Mouse (Mus musculus): ENCODE measurements around the gene Rhof.
A peak's percentile ranks its signal among the peaks of the same experiment; 100 is the strongest.

The Rhof gene

DNA sequence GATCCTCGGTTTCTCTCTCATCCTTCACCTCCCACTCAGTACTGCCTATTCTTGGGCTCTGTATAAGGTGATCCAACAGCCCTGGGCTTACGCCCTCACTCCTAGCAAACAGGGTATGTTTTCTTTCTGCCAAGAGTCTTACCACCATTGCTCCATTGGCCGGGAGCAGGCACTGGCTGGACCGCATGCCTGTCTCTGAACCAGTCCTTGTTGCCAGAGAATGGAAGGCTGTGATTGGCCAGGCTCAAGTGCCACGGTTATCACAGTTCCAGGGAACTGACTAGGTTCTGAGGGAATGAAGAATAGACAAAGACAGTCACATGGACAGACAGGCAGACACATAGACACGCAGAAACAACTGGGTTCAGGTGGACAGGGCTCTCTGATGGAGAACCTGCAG lies 27.7 kb downstream of the Rhof start:
- DNase-seq, result no peak

GRCm38 (mm10) chr5:123103556-123103955 lies 28.9 kb downstream of the Rhof start:
- DNase-seq, result no peak

- no peak for DNase-seq
Observed at GRCm38 (mm10) chr5:123102376-123102775, 30.1 kb downstream of the Rhof start.

- no peak for DNase-seq
Observed at GRCm38 (mm10) chr5:123098487-123098886, 34.0 kb downstream of the Rhof start.

GRCm38 (mm10) chr5:123096299-123096698 lies 36.2 kb downstream of the Rhof start:
- no peak for DNase-seq

DNA sequence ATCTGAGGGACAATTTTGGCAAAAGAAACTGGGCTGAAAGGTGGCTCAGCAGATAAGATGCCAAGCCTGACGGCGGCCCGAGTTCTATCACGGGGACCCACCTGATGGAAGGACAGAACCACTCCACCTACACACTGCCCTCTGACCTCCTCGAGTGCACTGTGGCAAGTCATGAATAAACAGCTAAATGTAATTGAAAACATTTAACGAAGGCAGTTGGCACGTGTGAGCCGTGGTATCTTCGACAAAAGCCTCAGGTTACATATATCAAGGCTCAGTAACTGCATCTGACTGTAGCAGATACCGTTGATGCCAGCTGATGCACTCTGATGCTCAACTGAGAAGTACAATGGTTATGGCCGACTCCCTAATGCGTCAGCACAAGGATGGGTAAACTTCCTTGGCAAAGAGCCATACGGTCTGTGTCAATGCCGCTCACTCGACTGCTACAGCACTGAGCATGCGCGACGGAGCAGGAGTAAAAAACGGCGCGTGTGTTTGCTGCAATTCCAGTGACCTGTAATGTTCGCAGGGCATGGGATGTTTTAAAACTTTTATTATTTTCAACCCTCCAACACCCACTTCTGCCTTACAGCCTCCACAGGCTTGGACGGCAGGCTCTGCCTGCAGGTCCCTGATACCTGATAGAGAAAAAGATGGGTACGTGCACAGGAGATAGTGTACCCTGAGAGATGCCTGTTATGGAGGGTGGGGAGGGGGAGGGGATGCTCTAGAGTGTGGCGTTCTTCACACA lies 38.1 kb downstream of the Rhof start:
- no peak for DNase-seq

DNA sequence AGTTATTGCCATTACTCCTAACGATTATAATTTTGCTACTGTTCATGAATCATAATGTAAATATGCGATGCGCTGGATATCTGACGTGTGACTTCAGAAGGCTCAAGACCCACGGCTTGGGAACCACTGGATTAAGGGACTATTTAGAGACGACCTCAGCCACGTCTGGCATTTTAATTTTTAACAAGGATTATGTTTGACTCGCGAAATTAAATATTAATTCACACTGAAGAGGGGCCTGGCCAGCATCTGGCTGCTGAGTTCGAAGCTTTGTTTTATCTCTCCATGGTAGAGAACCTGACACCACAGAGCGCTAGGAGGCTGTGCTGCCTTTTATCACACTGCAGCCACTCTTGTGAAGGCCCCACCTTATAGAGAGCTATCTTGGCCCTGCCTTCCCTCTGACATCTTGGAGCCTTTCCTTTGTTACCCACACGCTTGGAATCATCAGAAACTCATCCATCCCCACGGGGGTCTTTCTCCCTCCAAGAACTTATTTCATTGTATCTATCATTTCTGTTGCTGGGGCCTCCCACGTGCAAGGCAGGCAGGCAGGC lies 39.3 kb downstream of the Rhof start:
- no peak for DNase-seq

- no peak for DNase-seq
Observed at GRCm38 (mm10) chr5:123090560-123091306, 41.8 kb downstream of the Rhof start.

- DNase-seq, result no peak
Observed at GRCm38 (mm10) chr5:123088784-123089183, 43.7 kb downstream of the Rhof start.

DNA sequence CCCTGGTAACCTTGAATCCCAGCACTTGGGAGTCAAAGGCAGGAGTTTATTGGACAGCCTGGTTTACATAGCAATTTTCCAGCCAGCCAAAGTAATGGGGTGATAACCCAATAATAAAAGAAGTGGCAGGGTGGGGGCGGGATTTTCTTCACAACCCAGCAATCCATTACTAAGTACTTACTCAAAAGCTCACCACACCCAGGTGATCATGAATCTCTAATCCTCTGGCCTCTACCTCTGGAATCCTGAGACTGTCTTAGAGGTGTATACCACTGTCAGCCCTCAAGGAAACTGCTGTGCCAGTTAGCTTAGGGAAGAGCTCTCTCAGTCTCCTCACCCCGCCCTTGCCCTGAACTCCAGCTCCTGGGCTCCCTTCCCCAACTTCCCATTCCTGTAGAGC lies 46.0 kb downstream of the Rhof start:
- DNase-seq, result no peak

DNA sequence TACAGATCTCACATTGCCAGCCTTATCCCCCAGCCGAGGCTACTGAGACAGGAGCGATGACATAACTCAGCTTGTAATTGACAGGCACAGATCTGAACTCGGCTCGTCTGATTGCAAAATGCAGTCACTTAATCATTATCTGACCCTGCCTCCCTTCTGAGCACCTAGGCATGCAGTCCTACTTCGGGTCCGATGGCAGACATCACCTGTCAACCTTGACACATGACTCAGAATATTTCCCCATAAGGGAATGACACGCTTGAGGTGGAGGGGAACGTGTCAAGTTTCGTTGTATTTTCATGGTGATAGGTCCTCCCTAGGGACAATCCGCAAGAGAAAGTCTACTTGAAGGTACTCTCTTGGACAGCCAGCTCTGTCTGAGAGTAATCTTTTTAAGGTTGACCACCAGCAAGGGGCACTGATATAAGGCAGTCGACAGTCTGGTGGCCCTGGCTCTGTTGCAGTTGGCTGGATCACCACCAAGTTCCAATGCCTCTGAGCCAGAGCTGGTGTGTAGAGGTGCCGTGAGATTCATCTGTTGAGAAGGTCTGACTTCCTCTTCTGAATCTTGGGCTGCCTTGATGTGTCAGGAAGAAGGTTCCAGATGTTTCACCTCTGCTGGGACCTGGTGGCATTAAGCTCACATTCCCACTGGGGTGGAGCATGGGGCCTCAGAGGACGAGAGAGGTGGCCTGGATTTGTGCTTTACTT lies 49.0 kb downstream of the Rhof start:
- no peak for DNase-seq

- DNase-seq, result no peak
Observed at GRCm38 (mm10) chr5:123080510-123080909, 52.0 kb downstream of the Rhof start.

DNA sequence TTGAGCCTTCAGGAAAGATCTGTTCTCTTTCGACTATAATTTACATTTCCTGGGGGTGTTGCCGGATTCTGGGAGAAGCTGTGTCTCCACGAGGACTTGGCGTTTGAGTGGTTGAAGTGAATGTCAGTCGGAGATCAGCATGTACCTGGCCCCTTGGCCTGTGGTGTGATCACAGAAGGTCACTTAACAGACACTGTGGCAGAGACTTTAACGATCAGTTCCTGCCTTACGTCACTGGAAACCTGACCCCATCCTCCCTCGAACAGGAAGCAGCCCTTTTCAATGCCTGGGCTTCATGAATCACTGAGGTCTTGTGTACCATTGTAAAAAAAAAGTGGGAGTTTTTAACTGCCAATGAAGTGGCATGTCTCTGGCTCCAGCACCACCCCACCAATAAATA lies 52.5 kb downstream of the Rhof start:
- DNase-seq, result no peak

GRCm38 (mm10) chr5:123079568-123079967 lies 52.9 kb downstream of the Rhof start:
- no peak for DNase-seq

DNA sequence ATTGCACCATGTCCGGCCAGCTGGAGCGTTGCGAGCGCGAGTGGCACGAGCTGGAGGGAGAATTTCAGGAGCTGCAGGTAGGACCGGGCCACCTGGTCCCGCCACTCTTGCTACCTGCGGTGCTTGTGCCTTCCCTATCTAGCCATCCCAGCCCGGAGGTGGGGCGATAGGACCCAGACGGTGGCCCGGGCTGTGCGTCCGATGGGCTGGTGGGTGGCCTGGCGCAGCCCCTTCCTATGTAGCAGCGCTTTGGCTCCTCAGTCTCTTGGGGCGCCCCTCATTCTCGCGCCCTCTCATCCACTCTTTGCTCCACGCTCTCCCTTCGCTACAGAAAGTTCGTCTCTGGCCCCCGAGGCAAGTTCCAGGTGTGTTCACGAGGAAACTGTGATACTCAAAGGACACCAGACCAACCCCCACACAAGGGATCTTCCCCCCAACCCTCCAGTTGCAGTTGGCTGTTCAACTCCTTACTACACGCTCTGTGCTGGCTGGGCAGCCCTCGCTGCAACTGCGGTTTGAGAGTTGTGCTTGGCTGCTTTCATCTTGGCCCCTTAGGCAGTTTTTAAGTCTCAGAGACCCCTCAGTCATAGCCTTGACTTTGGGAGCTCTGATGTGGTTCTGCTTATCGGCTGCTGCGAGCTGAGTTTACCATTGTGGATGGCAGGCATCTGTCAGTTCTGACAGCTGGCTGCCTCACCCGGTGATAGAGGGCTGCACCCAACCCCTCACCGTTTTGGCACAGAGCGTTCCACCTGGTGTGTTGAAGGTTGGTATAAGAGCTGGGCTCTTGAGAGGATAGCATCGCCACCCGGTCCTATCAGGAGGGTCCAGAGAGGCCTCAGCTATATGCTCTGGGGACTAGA lies 55.8 kb downstream of the Rhof start:
- peak; percentile 75 to 89 for DNase-seq

- peak; percentile 95 to 97 for DNase-seq
Observed at GRCm38 (mm10) chr5:123075576-123076418, 56.7 kb downstream of the Rhof start.

DNA sequence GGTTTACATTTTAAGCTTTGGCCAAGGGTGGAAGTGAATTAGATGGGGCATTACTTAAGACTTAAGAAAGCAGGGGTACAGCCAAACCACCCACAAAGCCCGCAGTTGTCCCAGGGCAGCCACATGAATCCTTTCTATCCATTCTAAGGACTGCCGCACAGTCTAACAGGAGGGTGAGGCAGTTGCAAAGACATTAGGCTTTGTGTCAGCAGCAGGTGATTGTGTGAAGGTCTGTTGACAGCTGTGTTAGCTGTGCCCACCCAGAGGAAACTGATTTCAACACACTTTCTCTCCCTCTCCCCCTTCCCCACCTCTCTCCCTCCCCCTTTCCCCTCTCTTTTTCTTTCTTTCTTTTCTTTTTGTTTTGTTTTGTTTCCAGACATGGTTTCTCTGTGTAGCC lies 63.8 kb downstream of the Rhof start:
- DNase-seq, result no peak

DNA sequence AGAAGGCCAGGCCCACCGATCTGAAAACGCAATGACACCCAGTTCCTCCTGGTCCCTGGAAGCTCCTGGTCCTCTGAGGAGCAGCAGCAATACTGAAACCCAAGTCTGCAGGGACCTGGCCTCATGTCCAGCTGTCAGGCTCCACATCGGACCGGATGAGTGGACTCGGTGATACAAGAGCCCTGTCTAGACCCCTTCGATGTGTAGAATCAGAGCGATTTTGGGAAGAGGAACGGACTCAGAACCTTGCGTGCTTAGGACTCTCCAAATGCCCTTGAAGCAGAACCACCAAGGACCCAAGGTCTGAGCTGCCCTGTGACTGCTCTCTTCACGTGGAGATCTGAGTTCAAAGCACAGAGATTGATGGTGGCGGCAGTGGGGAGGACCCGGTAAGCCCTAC lies 64.4 kb downstream of the Rhof start, which contains the start of gene Tmem120b:
Gene Tmem120b (plus strand): TSS at position 301 of the 400 bp plus-strand sequence.
- DNase-seq, result peak in 1 of 2 experiments; percentile 24

GRCm38 (mm10) chr5:123067395-123067995 lies 65.0 kb downstream of the Rhof start:
- DNase-seq, result peak in 1 of 2 experiments; percentile 28

DNA sequence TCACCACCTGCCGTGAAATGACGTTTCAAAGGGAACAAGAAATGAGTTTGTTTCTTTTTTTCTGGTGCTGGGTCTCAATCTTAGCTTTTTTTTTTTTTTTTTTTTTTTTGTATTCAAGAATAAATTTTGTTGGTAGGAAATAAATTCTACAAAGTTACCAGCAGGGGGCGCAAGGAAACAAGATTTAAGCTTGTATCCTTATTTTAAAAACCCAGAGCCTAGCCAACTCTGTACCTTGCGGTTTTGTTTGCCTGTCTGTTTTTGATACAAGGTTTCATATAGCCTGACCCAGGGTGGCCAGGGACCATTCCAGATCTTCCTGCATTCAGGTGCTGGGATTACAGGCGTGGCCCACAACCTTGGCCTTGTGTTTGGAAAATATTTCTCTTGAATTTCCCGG lies 68.3 kb downstream of the Rhof start:
- peak; percentile 42 to 43 for DNase-seq

GRCm38 (mm10) chr5:123063141-123063540 lies 69.4 kb downstream of the Rhof start:
- no peak for DNase-seq

Data from thymus, postnatal 36 days (tissue).